Mouse (Mus musculus): ENCODE results near the gene Fgfr2.

- TF ChIP-seq POLR2A (IDR thresholded peaks at IDR 0.05; ENCODE audit: borderline replicate concordance, extremely low read depth, low read depth, low read length), result no peak
- no peak for TF ChIP-seq CTCF (IDR thresholded peaks at IDR 0.05; ENCODE audit: insufficient read depth, low read length)
These were observed 960.9 kb downstream of the Fgfr2 start for GRCm38 (mm10) chr7:132162254-132162653.
